Mouse (Mus musculus) thymus, adult 2 months (tissue): ENCODE data around the gene Col25a1.

Source experiments
- CTCF ChIP-seq: fragments of 200-500 bp; IDR thresholded peaks from 2 replicates; pipeline ENCODE4 v1.5.1; 2012; ENCODE audit warnings: mild to moderate bottlenecking, control low read depth, low read length, moderate library complexity, borderline replicate concordance; ENCODE audit not compliant: control insufficient read depth, poor library complexity, insufficient read depth; ENCODE audit errors: extremely low read depth
- POLR2A ChIP-seq: fragments of 200-500 bp; IDR thresholded peaks from 2 replicates; pipeline ENCODE4 v1.6.1; 2012; ENCODE audit warnings: mild to moderate bottlenecking, low read length, control low read depth, moderate library complexity; ENCODE audit not compliant: control insufficient read depth, poor library complexity, insufficient read depth; ENCODE audit errors: extremely low read depth

- TF ChIP-seq CTCF (no peak), POLR2A (no peak)
These were observed 318.6 kb downstream of the Col25a1 start for GRCm38 (mm10) chr3:130449864-130450263.
